Mouse (Mus musculus) kidney, adult 9 months (tissue): Measurements from ENCODE around the gene C1qtnf3.
"Not testable (repeated sequence)": the region's sequence is repeated elsewhere in the genome, so short reads cannot be mapped to it uniquely, and the experiment has no call there.

Experiments used
- DNase-seq: peaks from one replicate; pipeline ENCODE4 v3.0.0; 2022

C1qtnf3 gene

DNA sequence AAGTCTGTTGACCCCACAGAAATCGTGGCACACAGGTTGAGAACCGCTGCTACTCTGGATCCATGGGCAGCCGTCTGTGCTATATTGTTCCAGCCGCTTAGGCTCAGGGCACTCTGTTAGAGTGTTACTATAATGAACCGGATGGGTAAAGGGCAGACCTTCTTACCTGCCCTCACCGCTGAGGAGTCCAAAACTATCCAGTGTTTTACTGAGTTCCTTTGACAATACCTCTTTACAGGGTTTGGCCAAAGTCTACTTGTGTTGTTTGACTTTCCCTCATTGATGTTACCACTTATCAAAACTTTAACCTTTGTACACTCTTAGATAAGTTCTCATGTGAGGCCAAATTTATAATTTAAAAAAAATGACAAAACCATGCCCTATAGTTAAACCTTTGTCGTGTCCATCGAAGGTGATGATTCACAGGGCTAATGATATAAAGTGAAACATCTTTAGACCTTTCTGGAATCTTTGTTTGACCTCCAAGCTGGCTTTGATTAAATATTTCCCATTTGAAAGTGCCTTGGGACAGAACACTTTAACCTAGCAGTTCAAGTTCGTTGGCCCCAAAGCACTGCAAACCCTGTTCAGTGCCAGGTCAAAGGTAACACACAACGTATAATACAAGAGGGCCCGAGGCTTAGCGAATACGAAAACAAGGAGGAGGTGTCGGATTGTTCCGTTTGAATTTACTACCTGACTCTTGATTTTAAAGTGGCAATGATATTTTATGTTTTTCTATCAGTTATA, 7.3 kb downstream of the C1qtnf3 start:
- DNase-seq: peak; percentile 91

DNA sequence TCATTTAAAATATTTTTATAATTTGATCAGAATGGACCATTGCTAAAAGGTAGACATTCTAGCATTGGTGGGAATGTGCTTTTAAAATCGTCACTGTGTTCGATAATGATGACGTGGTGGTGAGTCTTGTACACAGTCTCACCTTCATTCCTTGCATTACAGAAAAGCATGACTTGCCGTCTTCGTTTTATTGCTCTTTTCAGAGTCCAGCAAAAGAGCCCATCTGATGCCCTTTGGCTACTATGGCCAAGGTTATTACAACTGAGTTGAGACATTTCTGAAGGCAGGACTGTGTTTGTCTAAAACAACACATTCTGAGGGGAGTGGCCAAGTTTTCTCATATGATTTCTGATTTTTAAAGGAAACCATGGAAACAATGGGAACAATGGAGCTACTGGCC, 8.1 kb downstream of the C1qtnf3 start:
- no peak for DNase-seq

DNA sequence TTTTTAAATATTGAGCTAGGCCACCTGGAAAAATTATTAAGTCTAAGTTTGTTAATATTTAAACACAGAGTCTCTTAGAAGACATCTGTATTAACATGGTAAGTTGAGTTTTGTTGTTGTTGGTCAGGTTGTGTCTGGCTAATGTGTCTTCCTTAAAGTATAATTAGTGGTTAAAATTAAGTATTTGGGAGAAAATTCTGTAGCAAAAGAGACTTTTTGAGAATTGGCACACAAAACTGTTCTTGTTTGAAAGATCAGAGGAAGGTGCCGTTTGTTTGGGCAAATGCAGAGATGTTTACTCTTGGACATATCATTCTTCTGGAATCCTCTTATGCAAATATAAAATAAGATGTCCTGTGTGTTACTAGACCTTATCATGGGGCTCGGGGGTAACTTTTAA, 10.5 kb downstream of the C1qtnf3 start:
- DNase-seq: peak; percentile 67

DNA sequence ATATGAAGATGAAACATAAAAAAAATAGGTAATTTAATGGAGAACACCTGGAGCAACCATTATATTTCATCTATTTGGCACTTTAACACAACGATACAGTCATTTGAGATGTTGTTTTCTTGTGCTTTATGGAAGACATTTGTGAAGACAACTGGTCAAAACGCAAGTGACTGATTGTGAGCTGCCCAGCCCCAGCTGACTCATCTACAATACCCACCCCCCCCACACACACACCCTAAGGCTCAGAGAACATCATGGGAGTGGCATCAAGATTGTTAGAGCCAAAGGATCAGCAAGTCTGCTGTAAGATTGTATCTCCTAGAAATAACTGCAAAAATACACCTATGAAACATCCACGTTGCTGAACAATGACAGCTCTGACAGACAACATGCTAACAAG, 17.3 kb downstream of the C1qtnf3 start:
- no peak for DNase-seq

DNA sequence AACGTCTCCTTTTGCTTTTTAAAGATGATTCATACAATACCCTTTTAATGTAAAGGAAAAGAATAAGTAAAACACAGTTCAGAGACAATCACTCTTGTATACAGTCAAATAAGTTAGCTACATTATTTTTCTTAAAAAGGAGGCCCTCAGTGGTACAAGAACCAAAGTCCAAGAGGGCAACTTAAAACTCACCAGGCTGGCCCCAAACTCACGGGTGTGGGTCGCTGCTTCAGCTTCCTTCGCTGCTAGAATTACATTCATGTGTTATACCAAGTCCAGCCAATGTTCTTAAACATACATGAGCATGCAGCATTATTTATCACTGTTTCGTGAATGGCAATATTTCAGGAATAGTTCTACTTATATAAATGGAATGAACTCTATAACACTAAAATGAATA, 18.6 kb downstream of the C1qtnf3 start:
- peak; percentile 73 for DNase-seq

DNA sequence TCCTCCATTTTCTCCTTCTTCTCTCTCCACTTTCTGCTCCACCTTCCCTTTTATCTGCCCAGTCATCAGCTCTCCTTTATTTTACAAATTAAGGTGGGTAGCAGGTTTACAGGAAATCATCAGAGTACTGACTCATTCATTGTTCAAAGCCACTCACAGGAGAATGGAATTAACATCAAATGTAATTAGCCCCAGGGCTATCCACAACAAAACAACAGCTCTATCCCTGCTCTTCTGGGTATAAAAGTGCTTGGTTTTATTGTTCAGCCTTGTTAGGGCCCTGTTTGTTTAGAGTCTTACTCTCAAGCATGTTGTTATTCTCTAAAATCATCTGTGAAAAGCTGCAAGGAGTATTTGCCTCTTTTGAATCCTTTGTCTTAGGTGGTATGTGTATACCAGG, 25.0 kb downstream of the C1qtnf3 start:
- DNase-seq: no peak

DNA sequence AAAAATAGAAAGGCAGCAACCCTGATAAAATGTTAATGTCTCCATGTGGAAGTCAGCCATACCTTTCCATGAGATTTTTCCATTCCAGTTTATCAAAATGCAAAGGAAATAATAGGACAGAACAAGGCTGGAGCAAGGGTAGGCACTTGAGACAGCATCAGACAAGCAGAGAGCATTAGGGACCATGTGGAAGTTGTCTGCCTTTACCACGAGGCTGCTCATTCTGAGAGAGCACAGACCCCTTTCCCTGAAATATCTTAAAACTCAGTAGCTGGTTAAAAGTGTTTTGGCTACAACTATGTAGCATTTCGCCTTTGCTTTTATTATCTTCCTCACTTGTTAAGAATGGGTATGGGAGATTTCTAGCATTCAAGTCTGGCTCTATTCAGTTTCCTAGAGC, 28.6 kb downstream of the C1qtnf3 start:
- DNase-seq: no peak

DNA sequence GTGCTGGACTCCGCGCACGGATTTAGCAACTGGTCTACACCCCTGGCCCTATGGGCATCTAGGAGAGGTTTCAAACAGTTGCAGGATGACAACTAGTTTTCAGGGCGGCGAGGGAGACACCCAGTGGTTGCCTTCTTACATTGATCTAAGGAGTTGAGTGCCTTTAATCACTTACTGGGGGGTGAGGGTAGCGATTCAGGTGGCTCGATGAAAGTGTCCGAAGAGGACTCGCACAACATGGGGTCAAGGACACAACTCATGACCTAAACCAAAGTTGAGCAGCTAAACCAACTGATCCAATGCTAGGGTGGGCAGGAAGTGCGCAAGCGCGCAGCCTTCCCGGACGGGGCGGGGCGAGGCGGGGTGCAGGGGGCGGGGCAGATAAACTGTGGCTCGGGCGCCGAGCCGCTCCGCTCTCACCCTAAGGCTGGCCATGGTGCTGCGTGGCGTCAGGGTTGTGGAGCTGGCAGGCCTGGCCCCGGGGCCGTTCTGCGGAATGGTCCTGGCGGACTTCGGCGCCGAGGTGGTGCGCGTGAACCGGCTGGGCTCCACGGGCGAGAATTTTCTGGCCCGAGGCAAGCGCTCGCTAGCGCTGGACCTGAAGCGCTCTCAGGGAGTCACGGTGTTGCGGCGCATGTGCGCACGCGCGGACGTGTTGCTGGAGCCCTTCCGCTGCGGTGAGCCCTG, 29.4 kb downstream of the C1qtnf3 start, which contains the start of gene Amacr:
TSS of gene Amacr (plus strand) at position 380 of the 687 bp plus-strand sequence.
- DNase-seq: peak; percentile 95

DNA sequence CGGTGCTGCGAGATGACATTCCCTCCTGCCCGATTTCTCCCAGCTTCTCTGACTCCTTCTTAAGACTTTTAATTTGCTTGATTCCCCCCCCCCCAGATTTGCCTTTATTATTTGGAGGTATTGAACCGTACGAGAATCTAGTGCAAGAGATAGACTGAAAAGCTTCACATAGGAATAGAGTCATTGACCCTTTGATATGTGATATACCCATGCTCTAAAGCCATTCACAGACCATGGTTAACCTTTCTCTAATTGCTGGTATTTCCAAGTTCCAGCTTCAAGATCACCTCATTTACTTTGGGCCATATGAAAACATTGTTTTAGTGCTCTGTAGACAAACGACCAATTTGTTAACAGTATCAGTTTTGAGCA, 29.9 kb downstream of the C1qtnf3 start:
- no peak for DNase-seq

DNA sequence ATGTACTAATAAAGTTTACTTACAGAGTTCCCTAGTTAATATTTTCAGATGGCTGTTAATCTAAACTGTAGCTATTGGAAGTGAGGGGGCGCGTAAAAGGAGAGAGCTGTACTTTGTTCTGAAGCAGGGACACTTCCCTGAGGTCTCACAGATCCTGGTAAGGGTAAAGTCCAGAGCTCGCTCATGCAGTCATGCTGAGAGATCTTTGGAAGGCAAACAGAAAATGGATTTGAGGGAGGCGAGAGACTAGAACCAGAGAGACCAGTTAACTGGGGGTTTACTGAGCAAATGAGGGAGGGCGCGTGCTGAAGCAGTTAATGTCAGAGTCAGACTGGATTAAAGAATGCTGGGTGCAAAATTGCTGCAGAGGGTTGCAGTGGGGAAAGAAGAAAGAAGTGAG, 33.6 kb downstream of the C1qtnf3 start:
- DNase-seq: peak; percentile 87

DNA sequence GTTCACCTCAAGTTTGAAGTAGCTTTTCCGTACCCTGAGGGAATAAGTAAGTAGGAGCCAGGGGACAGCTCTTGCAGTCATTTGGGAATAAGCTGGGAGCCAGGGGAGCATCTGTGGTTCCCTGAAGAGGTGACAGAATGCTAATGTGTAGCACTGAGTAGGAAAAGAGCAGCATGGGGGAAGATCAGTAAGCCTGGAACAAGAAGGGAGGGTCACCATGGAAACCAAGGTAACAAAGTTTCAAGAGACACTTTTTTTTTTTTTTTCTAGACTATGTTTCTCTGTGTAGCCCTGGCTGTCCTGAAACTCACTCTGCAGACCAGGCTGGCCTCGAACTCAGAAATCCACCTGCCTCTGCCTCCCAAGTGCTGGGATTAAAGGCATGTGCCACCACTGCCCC, 34.3 kb downstream of the C1qtnf3 start:
- not testable (repeated sequence) for DNase-seq

DNA sequence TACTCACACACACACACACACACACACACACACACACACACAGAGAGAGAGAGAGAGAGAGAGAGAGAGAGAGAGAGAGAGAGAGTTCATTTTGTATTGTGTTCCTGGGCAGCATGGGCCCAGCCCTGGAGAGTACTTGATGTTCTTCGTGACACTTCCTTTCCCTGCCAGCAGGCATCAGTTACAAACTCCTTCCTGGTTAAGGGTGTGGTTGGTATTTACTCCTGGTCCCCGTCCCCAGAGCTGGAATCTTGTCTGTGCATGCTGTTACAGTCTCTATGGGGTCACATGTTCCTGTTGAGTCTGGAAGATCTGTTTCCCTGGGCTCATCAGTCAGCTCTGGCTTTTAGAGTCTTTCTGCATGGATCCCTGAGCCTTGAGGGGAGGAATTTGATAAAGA, 38.3 kb downstream of the C1qtnf3 start:
- DNase-seq: no peak

DNA sequence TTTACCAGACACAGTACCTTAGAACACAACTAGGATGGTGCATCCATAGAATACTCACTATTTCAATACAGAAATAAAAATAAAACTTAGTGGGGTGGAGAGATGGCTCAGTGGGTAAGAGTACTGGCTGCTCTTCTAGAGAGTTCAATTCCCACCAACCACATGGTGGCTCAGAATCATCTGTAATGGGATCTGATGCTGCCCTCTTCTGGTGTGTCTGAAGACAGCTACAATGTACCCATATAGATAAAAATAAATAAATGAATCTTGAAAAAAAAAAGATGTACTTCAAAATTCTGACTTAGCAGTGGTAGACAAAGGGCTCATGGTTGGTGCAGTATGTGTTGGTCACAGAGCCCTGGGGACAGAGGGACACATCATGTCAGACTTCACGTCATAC, 39.4 kb downstream of the C1qtnf3 start:
- DNase-seq: no peak

DNA sequence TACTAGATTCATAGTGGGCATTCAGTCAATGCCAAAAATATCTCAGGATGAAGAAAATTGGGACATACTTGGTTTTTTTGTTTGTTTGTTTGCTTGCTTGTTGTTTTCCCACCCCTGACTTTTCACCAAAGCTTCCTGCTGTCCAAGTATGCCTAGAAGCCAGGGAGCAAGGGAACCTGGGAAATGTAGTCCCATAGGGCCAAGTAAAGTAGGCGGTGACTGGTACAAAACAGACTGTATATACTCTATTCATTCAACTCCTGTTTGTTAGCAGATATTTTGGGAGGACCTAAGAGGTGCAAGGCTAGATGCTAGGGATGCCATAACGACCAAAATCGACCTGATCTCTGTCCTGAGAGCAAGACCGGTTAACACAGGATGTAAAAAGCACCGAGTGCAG, 47.7 kb downstream of the C1qtnf3 start:
- no peak for DNase-seq

DNA sequence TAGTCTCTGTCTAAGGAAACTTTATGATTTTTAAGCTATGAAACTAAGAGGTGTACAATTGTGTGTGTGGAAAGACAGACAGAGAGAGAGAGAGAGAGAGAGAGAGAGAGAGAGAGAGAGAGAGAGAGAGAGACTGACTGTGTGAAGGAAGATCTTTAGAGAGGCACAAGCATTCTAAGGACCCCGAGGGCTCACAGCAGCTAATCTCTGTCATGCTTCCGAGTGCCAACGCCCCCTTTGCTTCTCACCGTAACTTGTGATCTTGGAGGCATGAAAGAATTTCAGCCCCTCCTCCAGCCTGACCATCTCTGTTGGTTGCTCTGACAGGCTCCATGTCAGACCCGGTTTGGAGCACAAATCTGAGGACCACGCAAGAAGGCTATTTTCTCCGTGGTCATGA, 48.3 kb downstream of the C1qtnf3 start, which contains the start of gene Slc45a2:
TSS of gene Slc45a2 (plus strand) at position 301 of the 400 bp plus-strand sequence.
- no peak for DNase-seq

DNA sequence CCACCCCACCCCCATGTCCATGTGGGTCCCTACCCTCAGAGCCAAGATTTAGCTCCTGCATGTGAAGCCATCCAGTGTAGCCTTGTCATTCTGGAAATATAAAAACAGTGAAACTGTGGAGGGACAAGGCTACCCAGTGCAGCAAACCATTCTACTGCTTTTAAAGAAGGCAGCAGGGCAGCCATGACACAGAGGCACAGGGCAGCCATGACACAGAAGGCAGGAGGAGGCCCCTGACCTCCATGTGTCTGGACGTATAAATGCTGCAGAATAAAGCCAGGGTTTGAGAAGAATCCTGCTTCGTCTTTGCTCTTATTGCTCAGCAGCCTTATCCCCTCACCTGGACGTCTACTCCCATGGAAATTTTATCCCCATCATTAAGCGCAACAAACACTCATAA, 51.7 kb downstream of the C1qtnf3 start:
- no peak for DNase-seq

DNA sequence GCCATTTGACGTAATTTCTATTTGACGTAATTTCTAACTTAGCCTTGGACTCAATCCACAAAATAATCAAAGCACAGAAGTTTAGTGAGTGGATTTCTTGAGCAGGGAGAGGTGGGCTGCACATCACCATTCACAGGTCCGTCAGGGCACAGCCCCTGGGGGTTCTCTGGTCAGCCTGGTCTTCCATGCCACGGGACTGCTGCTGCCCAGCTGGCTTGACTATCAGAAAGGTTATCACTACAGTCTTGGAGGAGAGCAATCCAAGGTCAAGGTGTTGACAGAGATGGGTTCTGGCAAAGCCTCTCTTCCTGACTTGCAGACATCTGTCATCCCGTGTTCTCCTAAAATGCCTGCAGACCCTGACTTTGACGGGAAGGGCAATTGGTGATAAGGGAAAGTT, 52.5 kb downstream of the C1qtnf3 start:
- no peak for DNase-seq

DNA sequence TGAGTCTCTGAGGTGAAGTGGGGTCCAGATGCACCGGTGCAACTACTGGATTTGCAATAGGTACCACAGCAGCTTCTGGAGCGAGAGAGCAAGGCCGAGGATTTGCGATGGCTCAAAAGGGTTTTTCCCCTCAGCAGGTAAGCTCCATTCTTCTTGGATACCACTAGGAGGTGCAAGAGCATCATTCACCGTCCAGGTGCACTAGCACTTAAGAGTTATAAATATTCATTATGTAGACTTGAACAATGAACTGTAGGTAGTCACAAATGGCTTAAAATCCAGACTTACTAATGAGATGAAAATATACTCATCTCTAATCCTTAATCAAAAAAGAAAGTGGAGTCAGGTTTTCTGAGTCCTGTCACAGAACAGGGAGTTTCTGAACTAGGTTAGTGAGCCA, 56.6 kb downstream of the C1qtnf3 start:
- peak; percentile 50 for DNase-seq

DNA sequence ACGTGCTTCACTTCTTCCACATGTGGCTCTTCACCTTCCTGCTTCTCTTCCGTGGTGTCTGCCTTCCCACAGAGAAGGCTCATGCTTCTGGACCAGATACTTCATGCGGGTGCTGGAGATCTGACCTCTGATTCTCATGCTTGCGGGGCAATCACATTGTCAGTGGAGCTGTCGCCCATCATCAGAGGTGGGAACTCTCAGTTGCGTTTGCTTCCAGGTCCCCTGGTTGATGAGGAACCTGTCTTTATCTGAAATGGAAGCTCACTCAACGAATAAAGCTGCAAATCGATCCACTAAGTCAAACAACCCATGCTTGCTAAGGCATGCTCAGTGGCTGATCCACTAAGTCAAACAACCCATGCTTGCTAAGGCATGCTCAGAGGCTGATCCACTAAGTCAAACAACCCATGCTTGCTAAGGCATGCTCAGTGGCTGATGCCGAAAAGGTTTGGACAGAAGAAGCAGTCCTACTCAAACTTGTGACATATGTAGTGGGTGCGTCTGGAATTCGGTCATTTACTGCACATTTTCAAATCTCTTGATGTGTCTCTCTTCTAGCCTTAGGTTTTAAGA, 58.9 kb downstream of the C1qtnf3 start:
- DNase-seq: no peak

DNA sequence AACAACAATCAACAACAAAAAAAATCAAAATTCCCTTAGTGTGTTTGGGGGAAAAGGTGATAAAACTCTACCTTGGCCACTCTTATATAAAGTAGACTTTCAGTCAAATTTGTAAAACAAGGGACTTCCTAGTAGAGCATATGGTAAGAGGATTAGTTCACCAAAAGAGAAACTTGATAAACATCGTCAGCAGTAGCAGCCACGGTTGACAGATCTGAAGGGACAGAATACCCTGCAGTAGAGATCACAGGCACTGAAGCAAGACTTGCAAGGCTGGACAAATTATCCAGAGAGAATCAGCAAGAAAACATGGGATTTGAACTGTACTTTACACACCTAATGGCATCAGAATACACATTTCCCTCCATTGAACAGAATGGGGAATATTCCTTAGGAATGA, 62.8 kb downstream of the C1qtnf3 start:
- DNase-seq: no peak

DNA sequence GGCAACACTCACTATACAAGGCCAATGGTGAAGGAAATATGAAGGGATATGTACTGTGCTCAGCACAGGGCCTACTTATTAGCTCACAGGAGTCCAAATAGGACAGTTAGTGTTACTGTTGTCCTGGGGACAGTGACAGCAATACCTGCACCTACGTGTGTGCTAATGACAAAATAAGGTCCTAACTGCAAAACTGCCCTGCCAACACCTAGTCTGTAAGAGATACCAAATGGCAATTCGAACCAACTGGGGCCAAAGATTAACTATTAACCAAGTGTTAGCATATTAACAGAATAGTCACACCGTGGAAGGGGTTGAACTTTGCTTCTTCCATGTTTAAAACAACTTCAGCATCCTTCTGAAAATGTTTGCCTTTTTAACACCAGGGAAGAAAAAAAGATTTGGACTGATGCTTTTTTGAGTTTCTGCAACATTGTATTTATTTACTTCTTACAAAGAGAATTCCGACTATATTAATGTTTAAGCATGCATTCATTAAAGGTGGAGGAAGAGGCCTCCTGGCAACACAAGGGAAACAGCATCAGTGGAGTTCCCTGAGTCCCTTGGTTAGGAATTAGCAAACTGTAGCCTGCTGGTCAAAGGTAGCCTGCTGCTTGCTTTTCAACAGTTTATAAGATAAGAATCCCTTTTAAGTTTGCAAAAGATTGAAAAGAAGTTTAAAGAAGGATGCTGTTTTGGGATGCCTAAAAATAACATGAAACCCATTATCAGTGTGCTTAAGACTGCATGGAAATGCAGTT, 74.8 kb downstream of the C1qtnf3 start:
- peak; percentile 81 for DNase-seq
